Mouse (Mus musculus): ENCODE data around the gene Slc19a1.

DNA sequence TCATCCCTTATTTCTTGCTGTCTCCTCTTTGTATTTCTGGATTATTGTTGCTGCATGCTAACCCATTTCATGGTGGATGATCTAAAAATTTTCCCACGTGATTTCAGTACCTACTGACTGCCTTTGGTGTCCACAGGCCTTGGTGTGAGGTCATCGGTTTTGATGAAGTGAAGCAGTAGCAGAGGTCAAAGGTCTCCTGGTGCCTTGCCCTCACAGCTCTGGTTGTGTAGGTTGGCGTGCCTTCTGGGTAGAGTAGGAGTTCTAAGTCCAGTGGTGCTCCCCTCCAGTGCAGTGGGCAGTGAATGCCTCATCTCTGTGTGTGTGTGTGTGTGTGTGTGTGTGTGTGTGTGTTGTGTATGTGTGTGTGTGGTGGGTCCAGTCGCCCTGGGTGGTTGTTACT is 16.2 kb downstream of the Slc19a1 start:
- TF ChIP-seq CTCF (IDR thresholded peaks at IDR 0.05; ENCODE audit: low read depth) (no peak), EP300 (IDR thresholded peaks at IDR 0.05; ENCODE audit: low read depth) (no peak)

Data from liver, embryonic 14.5 days (tissue).